Mouse (Mus musculus) limb, embryonic 13.5 days (tissue): ENCODE results near the gene Tgfbr2. TPM values are rescaled to one million over a fixed set of nuclear protein-coding genes. Genes with fewer than 3 reads are reported as not detected.

Experiments
- ATAC-seq: fragments of 200-750 bp; cut with Nextera tagmentation; 2 replicates; pipeline ENCODE4 v1.8.0; 2017; ENCODE audit warnings: low read depth, moderate number of reproducible peaks, moderate TSS enrichment; ENCODE audit not compliant: low FRiP score
- H3K27ac ChIP-seq: fragments of 300-500 bp; sonication (generic); 2 replicates; pipeline ENCODE4 v1.5.1; 2015; ENCODE audit warnings: inconsistent platforms, mild to moderate bottlenecking, moderate library complexity
- H3K27me3 ChIP-seq: fragments of 300-500 bp; sonication (generic); 2 replicates; pipeline ENCODE4 v1.6.1; 2015; ENCODE audit warnings: mild to moderate bottlenecking, inconsistent platforms
- H3K36me3 ChIP-seq: fragments of 300-500 bp; sonication (generic); 2 replicates; pipeline ENCODE4 v1.6.1; 2015; ENCODE audit warnings: inconsistent platforms, mild to moderate bottlenecking, moderate library complexity
- H3K4me1 ChIP-seq: fragments of 300-500 bp; sonication (generic); 2 replicates; pipeline ENCODE4 v1.6.1; 2015; ENCODE audit warnings: inconsistent platforms
- H3K4me2 ChIP-seq: fragments of 300-500 bp; sonication (generic); replicated peaks from 2 replicates; pipeline ENCODE4 v1.6.1; 2015; ENCODE audit warnings: inconsistent platforms, mild to moderate bottlenecking, moderate library complexity
- H3K4me3 ChIP-seq: fragments of 300-500 bp; sonication (generic); 2 replicates; pipeline ENCODE4 v1.5.1; 2015; ENCODE audit warnings: moderate library complexity, mild to moderate bottlenecking, inconsistent platforms
- H3K9ac ChIP-seq: fragments of 300-500 bp; sonication (generic); 2 replicates; pipeline ENCODE4 v1.6.1; 2015; ENCODE audit warnings: mild to moderate bottlenecking, inconsistent platforms
- H3K9me3 ChIP-seq: fragments of 300-500 bp; sonication (generic); 2 replicates; pipeline ENCODE4 v1.6.1; 2016; ENCODE audit warnings: inconsistent platforms
- WGBS: fragments of 180-500 bp; shearing (Covaris S2); methylation state at CpG from one replicate; pipeline ENCODE4 v1.1.7; 2015; 5-methylcytosine and 5-hydroxymethylcytosine counted together
- polyA plus RNA-seq: library from polyadenylated mRNA; unstranded; fragments of >200 nt; fragmentation: Nextera tagmentation; extraction: Ambion mirVana; gene quantifications from 2 replicates; pipeline ENCODE4 v1.2.1, GENCODE M21; 2015

The Tgfbr2 gene
- polyA plus RNA-seq, 1 experiment from 2014 or later = 43.1 TPM

- Histone ChIP-seq H3K9me3 (no peaks in the 10 kb centered on the region), H3K4me1 (peaks cover 40% of the 10 kb centered on the region), H3K27ac (peak overlapping the region; percentile 79), H3K4me2 (no peak overlapping the region), H3K36me3 (peaks cover 80% of the 10 kb centered on the region), H3K27me3 (no peaks in the 10 kb centered on the region), H3K9ac (0 out of 2 replicates have a peak overlapping the region, but pooled peaks have one; percentile 35), H3K4me3 (no peak overlapping the region)
- 36% methylated on average over 9 of the region's 9 CpGs for WGBS
- peak; percentile 71 for ATAC-seq
Observed at GRCm38 (mm10) chr9:116122969-116123589, 52.1 kb downstream of the Tgfbr2 start.

DNA sequence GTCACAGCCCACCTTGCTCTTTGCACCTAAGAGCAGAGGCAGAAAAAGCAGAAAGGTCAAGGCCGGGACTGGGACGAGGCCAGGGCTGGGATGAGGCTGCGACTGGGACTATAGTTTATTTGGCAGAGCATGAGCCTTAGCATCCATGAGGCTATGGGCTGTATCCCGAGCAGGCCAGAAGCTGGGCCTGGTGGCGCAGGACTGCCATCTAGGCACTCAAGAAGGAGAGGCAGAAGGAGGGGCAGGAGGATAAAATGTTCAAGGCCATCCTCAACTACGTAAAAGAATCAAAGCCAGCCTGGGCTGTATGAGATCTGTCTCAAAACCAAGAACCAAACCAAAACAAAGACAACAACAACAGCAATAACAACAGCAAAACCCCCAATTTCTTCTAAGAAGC lies 52.6 kb downstream of the Tgfbr2 start:
- H3K4me1 ChIP-seq = peaks cover 40% of the 10 kb centered on the region
- ATAC-seq = no peak
- peak overlapping the region; percentile 79 for H3K27ac ChIP-seq
- no peaks in the 10 kb centered on the region for H3K27me3 ChIP-seq
- WGBS = 61% methylated on average over 6 of the region's 6 CpGs
- peaks cover 79% of the 10 kb centered on the region for H3K36me3 ChIP-seq
- H3K4me3 ChIP-seq = no peak overlapping the region
- no peak overlapping the region for H3K4me2 ChIP-seq
- H3K9me3 ChIP-seq = no peaks in the 10 kb centered on the region
- H3K9ac ChIP-seq = no peak overlapping the region

GRCm38 (mm10) chr9:116121472-116121871 lies 53.7 kb downstream of the Tgfbr2 start:
- Histone ChIP-seq H3K9me3 (no peaks in the 10 kb centered on the region), H3K4me3 (no peak overlapping the region), H3K27me3 (no peaks in the 10 kb centered on the region), H3K4me1 (peaks cover 46% of the 10 kb centered on the region), H3K9ac (no peak overlapping the region), H3K36me3 (peaks cover 75% of the 10 kb centered on the region), H3K27ac (peak overlapping the region; percentile 79; the same call in 1 of the 2 replicates), H3K4me2 (no peak overlapping the region)
- 78% methylated on average over 7 of the region's 7 CpGs for WGBS
- no peak for ATAC-seq

DNA sequence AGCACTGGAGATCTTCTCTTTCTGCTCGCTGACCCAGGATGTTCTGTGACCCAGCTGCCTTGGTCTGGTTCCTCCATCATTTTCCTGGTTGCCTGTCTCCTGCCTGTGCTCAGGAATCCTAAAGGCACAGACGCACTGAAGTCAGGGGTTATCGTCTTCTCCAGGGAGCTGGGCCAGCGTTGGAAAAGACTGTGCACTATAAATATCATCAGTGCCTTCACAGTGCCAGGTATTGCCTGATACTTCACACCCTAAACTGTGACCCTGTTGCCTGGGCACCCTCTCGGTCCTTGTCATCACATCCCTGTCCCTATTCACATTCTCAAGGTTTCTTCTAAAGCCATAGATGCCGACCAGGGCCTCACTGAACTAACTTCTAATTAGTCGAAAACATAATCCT lies 55.2 kb downstream of the Tgfbr2 start:
- no peak overlapping the region for H3K27ac ChIP-seq
- H3K9ac ChIP-seq = no peak overlapping the region
- no peak overlapping the region for H3K4me3 ChIP-seq
- H3K4me2 ChIP-seq = no peak overlapping the region
- H3K36me3 ChIP-seq = peaks cover 67% of the 10 kb centered on the region
- ATAC-seq = no peak
- peaks cover 56% of the 10 kb centered on the region for H3K4me1 ChIP-seq
- WGBS = 78% methylated on average over 7 of the region's 7 CpGs
- no peaks in the 10 kb centered on the region for H3K9me3 ChIP-seq
- no peaks in the 10 kb centered on the region for H3K27me3 ChIP-seq

- no peak for ATAC-seq
- Histone ChIP-seq H3K9me3 (no peaks in the 10 kb centered on the region), H3K4me2 (no peak overlapping the region), H3K27me3 (no peaks in the 10 kb centered on the region), H3K27ac (no peak overlapping the region), H3K9ac (no peak overlapping the region), H3K36me3 (peaks cover 62% of the 10 kb centered on the region), H3K4me3 (no peak overlapping the region), H3K4me1 (peaks cover 62% of the 10 kb centered on the region)
- WGBS = 63% methylated on average over 8 of the region's 8 CpGs
Observed at GRCm38 (mm10) chr9:116118332-116118872, 56.8 kb downstream of the Tgfbr2 start.

DNA sequence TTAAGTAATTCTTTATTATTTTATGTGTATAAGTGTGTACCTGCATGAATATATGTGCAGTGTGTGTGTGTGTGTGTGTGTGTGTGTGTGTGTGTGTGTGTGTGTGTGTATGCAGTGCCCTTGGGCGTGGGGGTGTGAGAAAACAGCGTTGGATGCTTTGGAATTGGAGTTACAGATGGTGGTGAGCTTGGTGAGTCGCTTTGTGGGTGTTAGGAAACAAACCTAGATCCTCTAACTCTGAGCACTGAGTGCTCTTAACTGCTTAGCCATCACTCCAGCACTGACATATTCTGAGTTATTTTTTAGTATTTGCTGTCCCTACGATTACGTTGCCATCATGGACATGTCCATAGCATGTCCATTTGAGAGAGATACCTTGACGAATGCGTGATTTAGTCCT lies 59.3 kb downstream of the Tgfbr2 start:
- Histone ChIP-seq H3K27me3 (no peaks in the 10 kb centered on the region), H3K4me3 (no peak overlapping the region), H3K27ac (peak overlapping the region; percentile 80; the same call in 1 of the 2 replicates), H3K9ac (no peak overlapping the region), H3K4me1 (peaks cover 44% of the 10 kb centered on the region), H3K9me3 (no peaks in the 10 kb centered on the region), H3K4me2 (no peak overlapping the region), H3K36me3 (peaks cover 67% of the 10 kb centered on the region)
- no peak for ATAC-seq
- WGBS = 84% methylated on average over 7 of the region's 7 CpGs

DNA sequence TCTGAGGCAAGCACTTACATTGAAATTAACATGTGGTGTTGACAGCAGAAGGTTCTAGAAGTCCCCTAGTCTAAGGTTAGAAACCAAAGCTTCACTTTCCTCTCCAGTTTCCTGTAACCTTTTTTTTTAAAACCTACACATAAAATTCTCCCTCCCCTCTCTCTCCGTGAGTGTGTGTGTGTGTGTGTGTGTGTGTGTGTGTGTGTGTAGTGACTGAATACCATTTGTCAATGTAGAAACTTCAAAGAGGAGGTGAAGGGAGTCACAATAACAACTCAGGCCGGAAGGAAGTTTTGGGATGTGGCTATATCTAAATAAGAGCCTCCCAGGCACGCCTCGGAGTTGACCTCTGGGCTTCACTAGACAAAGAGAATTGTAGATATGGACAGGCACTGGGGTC lies 60.8 kb downstream of the Tgfbr2 start:
- H3K27me3 ChIP-seq = no peaks in the 10 kb centered on the region
- peaks cover 70% of the 10 kb centered on the region for H3K36me3 ChIP-seq
- H3K9me3 ChIP-seq = 0 out of 2 replicates have a peak, but pooled peaks cover 3% of the 10 kb centered on the region
- ATAC-seq = no peak
- H3K4me2 ChIP-seq = no peak overlapping the region
- H3K4me1 ChIP-seq = peaks cover 42% of the 10 kb centered on the region
- no peak overlapping the region for H3K4me3 ChIP-seq
- H3K27ac ChIP-seq = peak overlapping the region; percentile 29; the same call in 1 of the 2 replicates
- WGBS = 42% methylated on average over 4 of the region's 4 CpGs
- H3K9ac ChIP-seq = no peak overlapping the region

- H3K4me3 ChIP-seq = no peak overlapping the region
- H3K4me1 ChIP-seq = peaks cover 22% of the 10 kb centered on the region
- ATAC-seq = no peak
- H3K9me3 ChIP-seq = peaks cover 13% of the 10 kb centered on the region
- no peaks in the 10 kb centered on the region for H3K27me3 ChIP-seq
- H3K4me2 ChIP-seq = no peak overlapping the region
- H3K27ac ChIP-seq = no peak overlapping the region
- peaks cover 75% of the 10 kb centered on the region for H3K36me3 ChIP-seq
- no peak overlapping the region for H3K9ac ChIP-seq
- 84% methylated on average over 9 of the region's 9 CpGs for WGBS
Observed at GRCm38 (mm10) chr9:116111149-116111970, 63.8 kb downstream of the Tgfbr2 start.

DNA sequence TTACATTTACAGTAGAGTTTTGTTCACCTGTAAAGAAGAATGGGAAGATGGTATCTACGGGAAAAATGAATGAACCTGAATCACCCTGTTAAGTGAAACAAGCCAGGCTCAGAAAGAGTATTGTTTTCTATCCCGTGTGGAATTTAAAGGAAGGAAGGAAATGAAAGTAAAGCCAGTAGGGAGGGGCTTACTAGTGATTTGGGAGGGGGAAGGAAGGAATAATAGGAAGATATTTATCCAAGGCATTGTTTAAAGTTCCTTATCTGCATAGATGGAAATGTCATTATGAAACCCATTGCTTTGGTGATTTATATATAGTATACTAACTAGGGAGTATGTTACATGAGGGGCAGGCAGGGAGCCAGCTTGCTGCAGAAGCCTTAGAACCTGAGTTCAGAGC lies 66.4 kb downstream of the Tgfbr2 start:
- Histone ChIP-seq H3K27ac (no peak overlapping the region), H3K36me3 (peaks cover 92% of the 10 kb centered on the region), H3K4me3 (no peak overlapping the region), H3K4me2 (no peak overlapping the region), H3K4me1 (0 out of 2 replicates have a peak, but pooled peaks cover 2% of the 10 kb centered on the region), H3K9me3 (peaks cover 16% of the 10 kb centered on the region), H3K9ac (no peak overlapping the region), H3K27me3 (no peaks in the 10 kb centered on the region)
- ATAC-seq = no peak
- WGBS = 88% methylated on average over 2 of the region's 2 CpGs

DNA sequence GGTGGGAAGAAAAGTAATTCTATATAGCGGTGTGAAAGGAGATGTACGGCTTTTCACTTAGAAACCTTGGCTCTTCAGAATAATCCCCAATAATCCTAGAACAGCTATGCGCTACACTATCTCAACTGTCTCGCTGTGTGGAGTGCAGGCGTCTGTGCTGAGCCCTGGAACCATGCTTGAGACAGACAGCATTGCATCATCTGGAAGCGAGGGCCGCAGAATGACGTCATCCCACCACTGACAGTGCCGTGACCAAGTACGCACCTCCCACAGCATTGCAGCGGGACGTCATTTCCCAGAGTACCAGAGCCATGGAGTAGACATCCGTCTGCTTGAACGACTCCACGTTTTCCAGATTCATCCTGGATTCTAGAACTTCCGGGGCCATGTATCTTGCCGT lies 70.4 kb downstream of the Tgfbr2 start:
- WGBS = 94% methylated on average over 17 of the region's 17 CpGs
- H3K4me1 ChIP-seq = peaks cover 7% of the 10 kb centered on the region
- ATAC-seq = no peak
- H3K27ac ChIP-seq = no peak overlapping the region
- H3K4me3 ChIP-seq = no peak overlapping the region
- peaks cover 16% of the 10 kb centered on the region for H3K9me3 ChIP-seq
- H3K9ac ChIP-seq = no peak overlapping the region
- H3K36me3 ChIP-seq = peaks cover 97% of the 10 kb centered on the region
- H3K4me2 ChIP-seq = no peak overlapping the region
- H3K27me3 ChIP-seq = no peaks in the 10 kb centered on the region

- 67% methylated on average over 11 of the region's 11 CpGs for WGBS
- Histone ChIP-seq H3K4me2 (no peak overlapping the region), H3K4me3 (no peak overlapping the region), H3K4me1 (peaks cover 22% of the 10 kb centered on the region), H3K9me3 (peaks cover 5% of the 10 kb centered on the region; the same call in 1 of the 2 replicates), H3K9ac (no peak overlapping the region), H3K27ac (no peak overlapping the region), H3K27me3 (no peaks in the 10 kb centered on the region), H3K36me3 (peaks cover 94% of the 10 kb centered on the region)
- ATAC-seq = no peak
Observed at GRCm38 (mm10) chr9:116101842-116102241, 73.3 kb downstream of the Tgfbr2 start.

DNA sequence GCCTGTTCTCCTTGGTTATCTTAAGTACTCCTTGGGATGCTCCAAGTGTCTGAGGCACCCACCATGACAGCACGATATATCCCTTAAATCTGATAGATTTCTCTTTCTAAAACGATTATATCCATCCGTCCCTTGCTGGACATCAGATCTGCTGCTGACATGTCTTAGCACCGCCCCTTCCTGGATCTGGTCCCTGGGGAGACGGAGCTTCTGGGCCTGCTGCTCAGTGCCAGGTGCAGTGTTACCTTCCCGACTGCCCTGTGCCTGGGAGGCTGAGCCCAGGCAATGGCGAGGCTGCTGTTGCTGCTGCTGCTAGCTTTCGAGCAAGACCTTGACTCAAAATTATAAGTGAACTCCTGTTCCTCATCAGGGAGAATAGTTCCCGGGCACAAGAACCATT lies 75.1 kb downstream of the Tgfbr2 start:
- Histone ChIP-seq H3K9ac (no peak overlapping the region), H3K4me1 (peaks cover 25% of the 10 kb centered on the region), H3K27ac (peak overlapping the region; percentile 45; the same call in 1 of the 2 replicates), H3K4me3 (no peak overlapping the region), H3K36me3 (peaks cover 94% of the 10 kb centered on the region), H3K9me3 (no peaks in the 10 kb centered on the region), H3K4me2 (no peak overlapping the region), H3K27me3 (no peaks in the 10 kb centered on the region)
- 66% methylated on average over 9 of the region's 9 CpGs for WGBS
- no peak for ATAC-seq
